Mouse (Mus musculus) urinary bladder, postnatal 36 days (tissue): ENCODE results near the gene Dlgap3.
A peak's percentile ranks its signal among the peaks of the same experiment; 100 is the strongest.

Source experiments
- DNase-seq, 2 experiments: peaks; one replicate each; pipeline ENCODE4 v3.0.0; 2022; ENCODE audit warnings: low spot score in 2 of 2, mixed read lengths in 1 of 2

Dlgap3 gene

DNA sequence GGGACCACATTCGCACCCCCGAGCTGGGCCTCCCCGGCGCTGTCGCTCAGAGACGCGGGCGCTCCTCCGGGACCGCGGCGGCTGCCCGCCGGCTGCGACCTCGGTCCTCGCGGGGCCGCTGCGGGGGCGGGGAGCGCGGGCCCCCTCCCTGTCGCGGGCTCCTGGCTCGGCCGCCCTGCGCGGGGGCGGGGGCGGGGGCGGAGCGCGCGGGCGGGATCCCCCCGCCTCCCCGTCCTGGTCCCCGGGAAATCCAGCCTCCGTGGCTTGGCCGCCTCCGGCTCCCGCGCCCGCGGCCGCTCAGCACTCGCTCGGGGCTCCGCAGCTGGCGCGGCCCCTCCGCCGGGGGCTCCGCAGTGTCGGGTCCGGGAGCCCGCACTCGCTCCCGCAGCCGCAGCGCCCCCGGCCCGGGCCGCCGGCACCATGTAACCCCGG lies at the start of gene Dlgap3:
Gene Dlgap3 (plus strand): TSS at position 291 of the 432 bp plus-strand sequence.
- DNase-seq: no peak

DNA sequence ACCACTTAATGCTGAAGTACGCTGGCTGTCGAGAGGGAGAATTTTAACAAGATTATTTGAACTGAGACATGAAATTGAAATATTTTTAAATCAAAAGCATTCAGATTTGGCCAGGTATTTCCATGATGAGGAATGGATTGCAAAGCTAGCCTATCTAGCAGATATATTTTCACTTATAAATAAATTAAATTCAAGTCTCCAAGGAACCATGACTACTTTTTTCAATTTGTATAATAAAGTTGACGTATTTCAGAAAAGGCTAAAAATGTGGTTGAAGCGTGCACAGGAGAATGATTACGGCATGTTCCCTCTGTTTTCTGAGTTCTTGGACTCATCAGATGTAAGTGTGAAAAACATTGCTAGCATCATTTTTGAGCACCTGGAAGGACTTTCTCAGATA lies 45.6 kb upstream of the Dlgap3 start, which contains the start of gene Tmem35b:
Gene Tmem35b (plus strand): TSS at position 301 of the 400 bp plus-strand sequence.
- DNase-seq: no peak

- no peak for DNase-seq
These were observed 44.7 kb upstream of the Dlgap3 start for GRCm38 (mm10) chr4:127124331-127124730.

- DNase-seq: peak; percentile 82 to 90
These were observed 43.1 kb upstream of the Dlgap3 start for GRCm38 (mm10) chr4:127125834-127126463.

DNA sequence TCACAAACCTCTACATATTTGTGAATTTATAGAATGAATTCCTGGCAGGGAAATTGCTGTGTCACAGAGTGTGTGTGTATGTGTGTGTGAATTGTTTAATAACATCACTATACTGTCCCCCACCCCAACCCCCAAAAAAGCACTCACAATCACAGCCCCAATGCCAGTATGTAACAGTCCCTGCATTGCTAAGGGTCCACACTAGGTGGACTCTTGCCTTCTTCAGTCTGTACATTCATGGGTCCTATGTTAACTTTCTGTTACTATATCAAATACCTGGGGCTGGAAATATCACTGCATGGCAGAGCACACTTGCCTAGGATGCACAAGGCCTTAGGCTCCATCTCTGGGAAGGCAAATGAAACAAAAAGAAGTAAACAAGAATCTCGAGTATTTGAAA lies 34.3 kb upstream of the Dlgap3 start:
- no peak for DNase-seq

GRCm38 (mm10) chr4:127137591-127137990 lies 31.4 kb upstream of the Dlgap3 start:
- DNase-seq: no peak

- no peak for DNase-seq
These were observed 30.5 kb upstream of the Dlgap3 start for GRCm38 (mm10) chr4:127138486-127138885.

- no peak for DNase-seq
These were observed 19.0 kb upstream of the Dlgap3 start for GRCm38 (mm10) chr4:127150031-127150430.

DNA sequence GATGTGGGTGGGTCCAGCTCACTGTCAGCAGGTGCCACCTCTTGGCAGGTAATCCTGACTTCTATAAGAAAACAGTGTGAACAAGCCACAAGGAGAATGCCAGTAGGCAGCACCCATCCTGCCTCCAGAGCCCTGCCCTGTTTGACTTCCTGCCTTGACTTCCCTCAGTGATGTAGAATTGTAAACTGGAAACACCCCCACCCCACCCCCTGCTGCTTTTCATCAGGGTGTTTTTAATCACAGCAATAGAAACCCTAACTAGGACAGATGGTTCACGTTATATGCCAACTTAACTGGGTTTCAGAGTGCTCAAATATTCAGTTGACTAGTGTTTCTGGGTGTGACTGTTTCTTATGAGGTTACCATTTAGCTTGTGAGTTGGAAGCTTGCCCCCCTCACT lies 15.7 kb upstream of the Dlgap3 start:
- no peak for DNase-seq

GRCm38 (mm10) chr4:127155757-127156156 lies 13.2 kb upstream of the Dlgap3 start:
- no peak for DNase-seq

DNA sequence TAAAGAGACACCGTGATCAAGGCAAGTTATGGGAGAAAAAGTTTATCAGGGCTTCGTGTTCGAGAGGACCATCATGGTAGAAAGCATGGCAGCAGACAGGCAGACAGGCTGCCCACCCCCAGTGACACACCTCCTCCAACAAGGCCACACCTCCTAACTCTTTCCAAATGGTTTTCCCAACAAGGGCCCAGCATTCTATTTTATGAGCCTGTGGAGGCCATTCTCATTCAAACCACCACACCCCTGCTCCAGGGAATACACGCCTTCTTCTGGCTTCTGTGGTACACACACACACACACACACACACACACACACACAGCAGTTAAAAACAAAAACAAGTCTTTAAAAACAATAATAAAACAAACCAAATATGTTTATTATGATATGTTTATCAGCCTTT lies 11.3 kb upstream of the Dlgap3 start:
- no peak for DNase-seq

DNA sequence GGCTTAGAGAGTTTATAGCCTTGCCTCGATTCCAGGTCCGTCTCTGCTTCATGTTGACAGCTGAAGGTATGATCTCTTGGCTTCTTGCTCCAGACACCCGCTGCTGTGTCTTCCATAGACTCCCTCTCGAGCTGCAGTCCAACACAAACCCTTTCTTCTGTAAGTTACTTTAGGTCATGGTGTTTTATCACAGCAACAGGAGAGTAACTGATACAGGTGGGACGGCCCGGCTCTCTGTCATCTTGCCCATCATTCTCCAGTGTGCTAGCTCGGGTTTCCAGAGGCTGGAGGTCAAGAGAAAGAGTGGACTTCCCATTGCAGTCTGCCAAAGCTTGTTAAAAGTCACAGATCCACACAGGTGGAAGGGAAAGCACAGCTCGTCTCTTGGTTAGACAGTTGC lies 5.1 kb upstream of the Dlgap3 start:
- no peak for DNase-seq

DNA sequence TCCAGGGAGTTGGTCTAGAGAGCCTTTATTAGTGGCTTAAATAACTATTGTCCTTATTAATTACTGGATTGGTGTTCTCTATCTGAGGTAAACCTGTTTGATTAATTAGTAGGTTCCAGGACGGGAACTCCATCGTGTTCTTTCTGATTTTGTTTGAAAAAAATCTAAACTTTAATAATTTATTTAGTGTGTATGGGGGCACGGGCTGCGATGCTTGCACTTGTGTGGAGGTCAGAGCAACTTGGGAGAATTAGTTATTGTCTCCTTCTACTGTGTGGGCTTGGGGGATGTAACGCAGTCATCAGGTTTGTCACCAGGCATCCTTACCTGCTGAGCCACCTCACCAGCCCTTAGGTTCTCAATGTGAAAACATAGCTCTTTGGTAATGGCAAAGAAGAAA lies 1.9 kb upstream of the Dlgap3 start:
- DNase-seq: no peak

GRCm38 (mm10) chr4:127167731-127168130 lies 1.3 kb upstream of the Dlgap3 start:
- DNase-seq: no peak

DNA sequence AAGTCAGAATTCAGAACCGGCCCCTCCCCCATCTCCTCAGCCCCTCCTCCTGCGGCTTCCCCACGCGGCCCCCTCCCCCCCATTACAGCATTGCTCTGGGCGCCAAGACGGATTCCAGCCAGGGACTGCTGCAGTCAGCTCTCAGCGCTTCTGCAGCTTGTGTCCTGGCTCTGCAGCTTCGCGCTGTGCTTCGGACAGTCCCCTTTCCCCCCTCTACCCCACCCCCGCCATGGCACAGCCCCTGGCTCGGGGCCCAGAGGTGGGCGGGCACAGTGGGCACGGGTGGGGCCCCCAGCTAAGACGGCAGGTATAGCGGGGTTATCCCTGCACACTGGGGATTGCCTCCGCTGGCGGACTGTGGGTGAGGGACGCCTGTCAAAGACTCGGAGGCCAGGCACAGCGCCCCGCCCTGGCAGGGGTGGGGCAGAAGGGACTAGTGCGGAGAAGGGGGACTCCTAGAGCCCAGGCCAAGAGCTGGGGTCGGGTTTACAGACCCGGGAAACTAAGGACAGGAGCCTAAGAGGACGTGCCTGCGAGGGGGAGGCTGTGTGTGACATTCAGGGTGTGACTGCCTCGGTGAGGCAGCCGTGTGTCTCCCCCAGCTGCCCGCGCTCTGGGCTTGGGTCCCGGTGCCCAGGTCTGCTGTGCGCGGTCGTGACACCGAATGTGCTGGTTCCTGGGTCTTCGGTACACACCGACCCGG lies 642 bp upstream of the Dlgap3 start:
- no peak for DNase-seq

DNA sequence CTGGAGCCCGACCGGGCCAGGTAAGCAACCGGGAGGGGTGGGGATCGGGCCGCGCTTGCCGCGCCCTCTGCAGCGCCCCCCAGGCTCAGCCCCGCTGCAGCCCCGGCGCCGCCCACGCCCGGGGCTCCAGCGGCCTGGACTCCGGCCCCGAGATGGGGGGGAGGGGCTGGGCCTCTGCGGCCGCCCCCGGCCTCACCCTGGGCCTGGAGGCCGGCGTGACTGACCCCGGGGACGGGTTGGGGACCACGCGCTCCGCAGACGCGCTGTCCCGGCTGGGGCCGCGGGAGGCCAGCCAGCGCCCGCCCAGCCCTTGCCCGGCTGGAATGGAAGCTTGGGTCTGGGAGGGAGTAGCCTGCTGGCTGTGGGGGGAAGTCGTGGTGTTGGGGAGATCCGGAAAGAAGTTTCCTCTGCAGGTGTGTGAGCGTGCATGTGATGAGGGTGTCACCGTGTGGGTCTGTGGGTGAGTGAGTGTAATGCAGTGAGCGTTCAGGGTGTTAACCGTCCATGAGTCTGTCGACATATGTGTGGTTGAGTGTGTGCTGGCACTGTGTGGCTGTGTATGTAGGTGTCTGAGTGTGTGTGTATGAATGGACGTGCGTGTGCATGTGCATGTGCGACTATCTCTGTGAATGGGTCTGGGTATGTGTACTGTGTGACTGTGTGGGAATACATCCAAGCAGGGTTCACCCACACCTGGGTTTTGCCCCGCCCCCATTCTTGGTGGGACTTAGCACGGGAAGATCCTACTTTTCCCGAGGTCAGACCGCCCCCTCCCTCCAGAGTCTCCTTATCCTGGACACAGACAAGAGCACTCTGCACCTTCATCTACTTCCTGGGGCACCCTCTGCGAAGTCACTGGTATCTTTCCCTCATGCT lies 580 bp downstream of the Dlgap3 start:
- no peak for DNase-seq

- DNase-seq: no peak
These were observed 1.9 kb downstream of the Dlgap3 start for GRCm38 (mm10) chr4:127170866-127171265.

DNA sequence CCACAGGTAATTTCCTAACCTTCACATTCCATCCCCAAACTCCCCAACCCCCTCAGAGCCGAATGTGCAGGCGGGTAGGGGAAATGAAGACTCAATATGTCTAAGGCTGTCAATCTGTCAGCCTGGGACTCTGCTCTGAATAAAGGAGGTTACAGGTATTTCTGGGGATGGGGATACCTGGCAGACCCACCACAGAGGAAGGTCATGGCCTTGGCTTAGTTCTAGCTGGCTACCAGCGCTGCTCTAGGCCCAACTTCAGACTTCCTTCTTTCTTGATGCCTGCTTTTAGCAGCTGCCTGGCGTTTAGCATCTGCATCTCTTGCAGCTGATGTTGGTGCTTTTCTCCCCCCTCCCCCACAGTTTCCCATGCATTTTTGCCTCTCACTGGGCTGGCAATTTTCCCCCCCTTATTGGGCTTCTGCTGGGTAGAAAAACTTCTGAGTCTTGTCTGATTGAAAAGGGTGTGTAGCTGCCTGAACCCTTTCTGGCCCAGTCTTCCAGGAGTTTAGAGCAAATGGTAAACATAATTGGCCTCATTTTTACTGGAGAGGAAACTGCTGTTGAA lies 2.4 kb downstream of the Dlgap3 start:
- no peak for DNase-seq

DNA sequence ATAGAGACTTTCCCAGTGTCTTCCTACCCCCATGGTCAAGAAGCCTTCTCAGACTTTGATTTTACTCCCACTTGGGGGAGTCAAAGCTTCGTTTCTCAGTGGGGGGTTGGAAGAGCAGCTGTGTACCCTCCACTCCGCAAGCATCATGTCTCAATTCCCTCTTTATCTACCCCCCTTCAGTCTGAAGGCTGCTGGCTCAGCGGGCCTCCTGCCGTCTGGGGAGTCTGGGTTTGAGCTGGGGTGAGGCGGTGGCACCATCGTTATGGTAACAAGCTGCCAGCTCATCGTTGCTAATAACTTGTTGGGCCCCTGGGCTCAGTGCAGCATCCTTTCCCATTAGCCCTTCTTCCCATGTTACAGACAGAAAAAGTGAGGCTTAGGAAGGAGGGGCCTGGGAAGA lies 3.1 kb downstream of the Dlgap3 start:
- no peak for DNase-seq

- DNase-seq: no peak
These were observed 3.6 kb downstream of the Dlgap3 start for GRCm38 (mm10) chr4:127172614-127173013.

DNA sequence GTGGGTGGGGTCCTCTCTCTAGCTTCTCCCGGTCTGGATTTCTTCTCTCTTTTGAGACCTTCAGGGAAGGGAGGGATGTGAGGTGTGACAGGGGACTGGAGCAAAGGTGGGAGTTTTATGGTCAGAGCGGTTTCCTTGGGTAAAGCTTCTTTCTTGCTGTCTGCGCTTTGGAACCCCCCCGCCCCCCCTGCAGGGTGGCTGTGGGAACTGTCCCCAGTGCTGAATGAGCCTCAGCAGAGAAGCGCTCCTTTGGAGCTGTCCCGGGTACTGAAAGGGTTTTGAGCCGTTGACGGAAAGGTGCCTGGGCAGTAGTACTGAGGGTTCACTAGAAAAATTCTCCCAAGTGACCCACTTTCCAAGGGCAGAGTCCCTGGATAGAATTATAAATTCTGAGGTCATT lies 4.5 kb downstream of the Dlgap3 start:
- peak; percentile 39 to 57 for DNase-seq
